Mouse (Mus musculus): ENCODE results near the gene Il1rl1. TPM values are rescaled to one million over a fixed set of nuclear protein-coding genes. Genes with fewer than 3 reads are reported as not detected.

The Il1rl1 gene
- polyA plus RNA-seq (2016; fragmentation: Nextera tagmentation; extraction: Ambion mirVana), result 0.17 and 0.19 TPM in 2 replicates

DNA sequence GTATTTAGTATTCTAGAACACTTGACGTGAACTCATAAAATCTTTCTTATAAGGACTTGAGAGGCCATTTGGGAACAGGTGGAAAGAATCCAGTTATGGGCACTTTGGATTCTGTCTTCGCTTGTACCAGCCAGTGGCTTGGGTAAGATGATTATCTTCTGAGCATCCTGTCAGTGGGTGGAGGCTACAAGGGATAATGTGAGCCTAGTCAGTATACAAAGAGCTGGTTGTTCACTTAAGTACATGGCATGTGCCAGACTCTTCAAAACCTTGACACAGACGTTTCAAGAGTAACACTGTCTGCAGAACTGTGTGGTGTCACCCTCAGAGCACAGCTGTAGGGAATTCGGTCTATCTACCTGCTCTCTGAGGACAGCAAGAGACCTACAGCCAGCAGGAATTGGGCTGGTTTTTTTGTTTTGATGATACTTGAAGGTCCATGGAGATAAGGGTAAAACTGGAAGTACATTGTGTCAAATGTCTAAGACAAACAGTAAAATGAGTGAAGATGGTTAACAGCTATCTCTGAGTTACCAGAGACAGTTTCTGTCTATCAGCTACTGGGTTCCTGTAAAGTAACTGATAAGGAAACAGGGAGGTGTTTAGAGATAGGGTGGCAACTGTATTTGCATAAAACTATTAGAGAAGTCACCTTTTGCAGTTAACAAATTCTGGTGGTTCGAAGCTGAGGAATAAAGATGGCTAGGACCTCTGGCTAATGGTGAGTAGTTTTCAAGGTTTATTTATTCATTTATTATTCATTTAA, at the start of gene Il1rl1:
TSS of gene Il1rl1 (plus strand) at position 661 of the 766 bp plus-strand sequence.
- no peaks in the 10 kb centered on the region for H3K9me3 ChIP-seq (replicated peaks)
- H3K9ac ChIP-seq, result no peak within 1 kb of the TSS
- H3K27me3 ChIP-seq (replicated peaks), result no peaks in the 10 kb centered on the region
- H3K36me3 ChIP-seq, result no peaks in the 10 kb centered on the region
- WGBS, result 56% methylated on average over 5 of the region's 5 CpGs
- no peak within 1 kb of the TSS for H3K4me3 ChIP-seq
- ATAC-seq (ENCODE audit: insufficient number of reproducible peaks, low FRiP score), result no peak
- H3K4me1 ChIP-seq (replicated peaks), result no peaks in the 10 kb centered on the region
- H3K4me2 ChIP-seq, result no peak within 1 kb of the TSS
- H3K27ac ChIP-seq (ENCODE audit: poor library complexity, severe bottlenecking), result no peak within 1 kb of the TSS

DNA sequence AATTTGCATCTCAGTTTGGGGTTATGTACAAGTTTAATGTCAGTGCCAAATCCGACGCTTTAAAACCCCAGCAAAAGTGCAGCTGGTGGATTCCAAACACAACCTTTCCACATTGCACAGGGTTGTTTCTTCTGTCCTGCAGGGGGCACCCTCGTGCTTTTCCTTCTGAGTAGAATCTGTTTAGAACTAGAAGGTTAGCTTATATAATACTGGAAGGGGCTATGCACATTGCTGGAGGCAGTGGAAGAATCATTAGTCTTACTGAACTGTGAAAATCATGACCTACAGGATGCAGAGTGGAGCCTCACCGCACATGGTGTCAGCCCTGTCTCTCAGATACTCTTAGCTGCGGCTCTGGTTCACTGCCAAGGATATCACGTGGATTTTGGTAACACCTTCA, 49.3 kb upstream of the Il1rl1 start:
- ATAC-seq (ENCODE audit: insufficient number of reproducible peaks, low FRiP score), result no peak
- Histone ChIP-seq H3K4me1 (replicated peaks) (peaks cover 6% of the 10 kb centered on the region; the same call in 1 of the 2 replicates), H3K36me3 (no peaks in the 10 kb centered on the region), H3K9ac (no peak overlapping the region), H3K4me2 (no peak overlapping the region), H3K27ac (ENCODE audit: poor library complexity, severe bottlenecking) (no peak overlapping the region), H3K9me3 (replicated peaks) (no peaks in the 10 kb centered on the region), H3K27me3 (replicated peaks) (no peaks in the 10 kb centered on the region), H3K4me3 (no peak overlapping the region)
- 52% methylated on average over 6 of the region's 6 CpGs for WGBS

DNA sequence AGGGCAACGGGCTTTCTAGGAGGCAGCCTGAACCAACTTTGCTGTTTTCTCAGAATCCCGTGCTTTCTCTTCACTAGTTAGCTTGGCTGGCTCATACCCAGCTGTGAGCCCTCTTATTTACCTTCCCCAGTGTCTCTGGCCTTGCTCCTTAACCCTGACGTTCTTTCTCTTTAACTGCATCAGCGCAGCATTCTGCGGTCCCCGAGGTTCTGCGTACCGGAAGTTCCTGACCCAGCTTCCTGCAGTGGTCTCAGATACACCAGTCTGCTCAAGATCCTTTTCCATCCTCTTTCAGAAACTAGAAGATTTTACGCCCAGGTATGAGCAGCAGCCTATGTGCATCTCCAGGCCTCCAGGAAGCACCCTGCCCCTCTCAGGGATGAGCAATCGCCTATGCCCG, 48.4 kb upstream of the Il1rl1 start:
- Histone ChIP-seq H3K4me2 (no peak overlapping the region), H3K27ac (ENCODE audit: poor library complexity, severe bottlenecking) (no peak overlapping the region), H3K4me3 (no peak overlapping the region), H3K27me3 (replicated peaks) (no peaks in the 10 kb centered on the region), H3K9ac (no peak overlapping the region), H3K36me3 (no peaks in the 10 kb centered on the region), H3K4me1 (replicated peaks) (peaks cover 6% of the 10 kb centered on the region; the same call in 1 of the 2 replicates), H3K9me3 (replicated peaks) (no peaks in the 10 kb centered on the region)
- no peak for ATAC-seq (ENCODE audit: insufficient number of reproducible peaks, low FRiP score)
- WGBS, result 81% methylated on average over 11 of the region's 11 CpGs

DNA sequence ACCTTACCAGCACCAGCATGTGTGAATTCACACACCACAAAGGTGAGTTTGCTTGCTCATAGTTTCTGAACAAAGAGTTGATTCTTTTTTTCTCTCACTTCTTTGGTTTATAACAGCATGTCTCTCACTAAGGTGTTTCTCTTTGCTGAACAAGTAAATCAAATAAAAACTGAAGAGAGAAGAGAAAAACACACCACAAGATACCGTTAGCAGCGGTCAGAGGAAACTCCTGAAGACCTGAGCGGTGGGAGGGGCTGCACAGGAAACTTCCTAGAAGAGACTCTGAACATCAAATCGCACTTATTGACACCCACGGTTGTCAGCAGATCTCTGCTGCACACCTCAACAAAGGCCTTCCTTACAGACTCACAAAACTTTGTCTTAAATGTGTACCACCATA, 46.5 kb upstream of the Il1rl1 start:
- Histone ChIP-seq H3K9ac (no peak overlapping the region), H3K9me3 (replicated peaks) (no peaks in the 10 kb centered on the region), H3K4me1 (replicated peaks) (no peaks in the 10 kb centered on the region), H3K4me3 (no peak overlapping the region), H3K36me3 (no peaks in the 10 kb centered on the region), H3K27me3 (replicated peaks) (no peaks in the 10 kb centered on the region), H3K4me2 (no peak overlapping the region), H3K27ac (ENCODE audit: poor library complexity, severe bottlenecking) (no peak overlapping the region)
- ATAC-seq (ENCODE audit: insufficient number of reproducible peaks, low FRiP score), result no peak
- 78% methylated on average over 5 of the region's 5 CpGs for WGBS

DNA sequence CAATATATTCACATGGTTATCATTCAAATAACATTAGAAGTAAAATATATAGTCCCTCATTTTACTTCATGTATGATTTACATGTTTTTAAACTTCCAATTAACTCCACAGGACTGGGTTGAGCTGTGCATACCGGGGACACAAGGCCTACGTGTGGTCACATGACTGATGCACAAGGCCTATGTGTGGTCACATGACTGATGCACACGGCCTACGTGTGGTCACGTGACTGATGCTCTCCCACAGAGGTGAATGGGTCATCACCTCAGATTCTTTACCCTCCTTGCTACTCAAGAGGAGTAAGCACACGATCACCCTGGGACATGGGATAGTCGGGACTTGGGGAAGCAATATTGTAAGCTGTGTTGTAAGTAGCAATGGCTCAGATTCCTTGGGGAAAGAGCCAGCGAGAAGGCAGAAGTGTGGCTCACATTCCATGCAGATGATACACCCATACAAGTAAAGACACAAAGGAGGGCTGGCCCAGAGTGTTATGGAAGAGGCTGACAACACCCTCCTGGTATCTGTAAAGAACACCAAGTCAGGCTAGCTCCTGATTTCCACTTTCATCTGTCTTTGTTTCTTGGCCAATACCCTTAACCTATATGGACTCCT, 44.3 kb upstream of the Il1rl1 start:
- no peaks in the 10 kb centered on the region for H3K36me3 ChIP-seq
- H3K27ac ChIP-seq (ENCODE audit: poor library complexity, severe bottlenecking), result no peak overlapping the region
- H3K27me3 ChIP-seq (replicated peaks), result no peaks in the 10 kb centered on the region
- H3K4me3 ChIP-seq, result no peak overlapping the region
- WGBS, result 84% methylated on average over 8 of the region's 8 CpGs
- ATAC-seq (ENCODE audit: insufficient number of reproducible peaks, low FRiP score), result no peak
- no peak overlapping the region for H3K4me2 ChIP-seq
- H3K9ac ChIP-seq, result no peak overlapping the region
- no peaks in the 10 kb centered on the region for H3K4me1 ChIP-seq (replicated peaks)
- H3K9me3 ChIP-seq (replicated peaks), result peaks cover 5% of the 10 kb centered on the region; the same call in 1 of the 2 replicates

DNA sequence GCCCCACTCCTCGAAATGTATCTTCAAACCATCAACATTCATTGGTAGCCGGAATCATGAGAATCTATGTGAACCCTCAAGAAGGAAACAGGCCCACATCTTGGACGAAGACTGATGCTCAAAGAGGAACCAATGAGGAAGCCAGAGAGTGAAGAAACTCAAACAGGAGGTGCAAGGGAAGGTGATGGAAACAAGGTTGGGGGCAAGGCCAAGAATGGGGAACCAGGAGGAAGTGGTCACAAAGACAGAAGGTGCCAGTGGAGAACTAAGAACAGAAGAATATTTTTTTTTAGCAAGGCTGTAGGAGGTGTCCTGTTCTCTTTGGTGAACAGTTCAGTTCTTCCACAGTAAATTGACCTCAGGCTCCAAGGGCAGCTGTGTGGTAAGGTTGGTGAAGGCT, 38.0 kb upstream of the Il1rl1 start:
- no peak overlapping the region for H3K4me3 ChIP-seq
- no peak overlapping the region for H3K9ac ChIP-seq
- no peak overlapping the region for H3K27ac ChIP-seq (ENCODE audit: poor library complexity, severe bottlenecking)
- no peaks in the 10 kb centered on the region for H3K4me1 ChIP-seq (replicated peaks)
- no peaks in the 10 kb centered on the region for H3K27me3 ChIP-seq (replicated peaks)
- no peak for ATAC-seq (ENCODE audit: insufficient number of reproducible peaks, low FRiP score)
- peaks cover 5% of the 10 kb centered on the region; the same call in 1 of the 2 replicates for H3K9me3 ChIP-seq (replicated peaks)
- no peaks in the 10 kb centered on the region for H3K36me3 ChIP-seq
- no peak overlapping the region for H3K4me2 ChIP-seq
- WGBS, result 76% methylated on average over 3 of the region's 3 CpGs

DNA sequence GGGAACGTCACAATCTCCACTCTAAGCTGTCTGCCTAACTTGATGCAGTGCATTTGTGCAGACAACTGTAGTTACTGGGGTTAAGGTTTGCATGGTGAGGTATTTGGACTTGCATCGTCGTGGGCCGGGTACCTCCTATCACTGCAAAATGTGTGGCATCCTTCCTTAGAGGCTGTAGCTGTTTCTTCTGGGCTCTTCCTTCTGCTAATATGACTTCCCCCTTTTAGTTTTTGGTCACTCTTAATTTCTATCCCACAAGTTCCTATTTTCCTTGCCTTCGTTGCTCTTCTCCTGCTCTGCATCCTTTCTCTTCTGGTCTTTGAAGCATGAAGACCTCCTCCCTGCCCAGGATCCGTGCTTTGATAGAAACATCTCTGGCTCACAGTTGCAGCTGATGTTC, 36.8 kb upstream of the Il1rl1 start:
- Histone ChIP-seq H3K4me1 (replicated peaks) (no peaks in the 10 kb centered on the region), H3K9me3 (replicated peaks) (peaks cover 5% of the 10 kb centered on the region; the same call in 1 of the 2 replicates), H3K9ac (no peak overlapping the region), H3K27me3 (replicated peaks) (no peaks in the 10 kb centered on the region), H3K4me3 (no peak overlapping the region), H3K36me3 (no peaks in the 10 kb centered on the region), H3K4me2 (no peak overlapping the region), H3K27ac (ENCODE audit: poor library complexity, severe bottlenecking) (no peak overlapping the region)
- ATAC-seq (ENCODE audit: insufficient number of reproducible peaks, low FRiP score), result no peak
- 73% methylated on average over 6 of the region's 6 CpGs for WGBS

DNA sequence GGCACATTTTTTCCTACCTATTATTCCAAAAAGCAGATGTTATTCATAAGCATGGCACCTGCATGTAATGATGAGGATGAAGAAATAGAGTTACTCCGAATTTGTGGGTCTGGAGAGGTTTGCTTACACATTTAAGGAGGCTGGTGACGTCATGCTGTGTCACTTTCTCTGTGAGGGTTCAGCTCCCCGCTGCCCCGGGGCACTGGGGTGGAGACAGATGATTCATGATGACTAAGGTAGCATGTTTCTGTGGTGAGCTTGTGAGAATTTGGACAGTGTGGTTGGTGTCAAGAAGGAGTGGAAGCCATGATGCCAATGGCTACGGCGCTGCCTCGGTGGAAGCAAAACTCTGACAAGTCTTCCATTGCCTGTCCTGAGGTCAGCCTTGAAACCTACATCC, 36.2 kb upstream of the Il1rl1 start:
- no peak for ATAC-seq (ENCODE audit: insufficient number of reproducible peaks, low FRiP score)
- peaks cover 5% of the 10 kb centered on the region; the same call in 1 of the 2 replicates for H3K9me3 ChIP-seq (replicated peaks)
- H3K4me2 ChIP-seq, result no peak overlapping the region
- no peak overlapping the region for H3K27ac ChIP-seq (ENCODE audit: poor library complexity, severe bottlenecking)
- H3K27me3 ChIP-seq (replicated peaks), result no peaks in the 10 kb centered on the region
- 80% methylated on average over 7 of the region's 7 CpGs for WGBS
- no peak overlapping the region for H3K9ac ChIP-seq
- no peaks in the 10 kb centered on the region for H3K36me3 ChIP-seq
- no peak overlapping the region for H3K4me3 ChIP-seq
- H3K4me1 ChIP-seq (replicated peaks), result no peaks in the 10 kb centered on the region

DNA sequence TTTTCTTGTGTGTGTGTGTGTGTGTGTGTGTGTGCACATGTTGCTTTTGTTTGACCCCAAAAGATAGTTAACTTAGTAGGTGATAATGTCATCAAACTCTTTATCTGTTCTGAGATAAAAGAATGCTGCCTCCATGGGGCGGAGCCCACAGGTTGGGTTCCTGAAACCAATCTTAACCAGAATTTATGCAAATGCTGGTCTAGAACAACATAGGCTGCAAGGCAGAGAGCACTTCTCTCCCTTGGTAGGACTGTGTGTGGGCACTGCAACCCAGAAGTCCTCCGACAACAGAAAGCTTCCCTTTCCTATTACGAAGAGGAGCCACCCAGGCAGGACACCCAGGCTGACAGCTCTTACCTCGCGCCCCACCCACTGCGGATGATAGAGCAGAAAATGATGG, 29.7 kb upstream of the Il1rl1 start:
- Histone ChIP-seq H3K27ac (ENCODE audit: poor library complexity, severe bottlenecking) (no peak overlapping the region), H3K4me1 (replicated peaks) (0 out of 2 replicates have a peak, but pooled peaks cover 2% of the 10 kb centered on the region), H3K36me3 (no peaks in the 10 kb centered on the region), H3K4me3 (no peak overlapping the region), H3K9ac (no peak overlapping the region), H3K9me3 (replicated peaks) (no peaks in the 10 kb centered on the region), H3K4me2 (no peak overlapping the region), H3K27me3 (replicated peaks) (no peaks in the 10 kb centered on the region)
- ATAC-seq (ENCODE audit: insufficient number of reproducible peaks, low FRiP score), result no peak
- 82% methylated on average over 6 of the region's 6 CpGs for WGBS

DNA sequence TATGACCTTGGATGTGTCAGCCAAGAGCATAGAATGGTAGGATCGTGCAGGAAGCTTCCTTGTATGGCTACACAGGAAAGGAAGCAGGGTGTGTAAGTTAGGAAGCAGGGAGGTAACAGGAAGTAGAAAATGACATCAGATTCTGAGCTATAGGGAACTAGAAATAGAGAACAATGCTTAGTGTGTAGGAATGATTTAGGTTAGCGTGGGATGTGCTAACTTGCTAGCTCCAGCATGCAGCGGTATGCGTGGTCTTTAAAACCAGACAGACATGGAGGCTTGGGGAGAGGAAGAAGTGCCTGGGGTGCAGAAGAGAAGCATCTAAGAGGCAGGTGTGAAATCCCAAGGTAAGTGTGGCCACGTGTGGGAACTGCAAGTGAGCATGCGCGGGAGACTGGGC, 24.7 kb upstream of the Il1rl1 start:
- WGBS, result 75% methylated on average over 7 of the region's 7 CpGs
- ATAC-seq (ENCODE audit: insufficient number of reproducible peaks, low FRiP score), result no peak
- Histone ChIP-seq H3K4me3 (no peak overlapping the region), H3K4me2 (no peak overlapping the region), H3K9me3 (replicated peaks) (peaks cover 5% of the 10 kb centered on the region; the same call in 1 of the 2 replicates), H3K27ac (ENCODE audit: poor library complexity, severe bottlenecking) (no peak overlapping the region), H3K4me1 (replicated peaks) (0 out of 2 replicates have a peak, but pooled peaks cover 4% of the 10 kb centered on the region), H3K36me3 (no peaks in the 10 kb centered on the region), H3K27me3 (replicated peaks) (no peaks in the 10 kb centered on the region), H3K9ac (no peak overlapping the region)

DNA sequence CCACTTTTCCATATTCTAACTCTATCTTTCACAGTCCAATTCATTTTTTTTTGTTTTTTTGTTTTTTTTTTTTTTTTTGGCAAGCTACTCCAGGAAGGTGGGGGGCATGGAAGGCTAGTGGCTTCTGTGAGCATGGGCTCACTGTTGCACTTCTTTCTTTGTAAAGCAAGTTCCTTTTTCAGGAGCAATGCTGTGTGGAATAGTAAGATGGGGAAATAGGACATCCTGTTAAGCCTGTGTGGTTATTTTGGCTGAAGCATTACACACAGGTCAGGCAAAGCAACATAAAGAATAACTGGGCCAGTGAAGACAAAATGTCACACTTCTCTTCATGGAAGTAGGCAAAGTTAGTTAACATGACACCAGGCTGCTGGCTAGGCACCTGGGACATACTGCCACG, 19.5 kb upstream of the Il1rl1 start:
- Histone ChIP-seq H3K4me1 (replicated peaks) (no peaks in the 10 kb centered on the region), H3K4me2 (no peak overlapping the region), H3K36me3 (no peaks in the 10 kb centered on the region), H3K27ac (ENCODE audit: poor library complexity, severe bottlenecking) (no peak overlapping the region), H3K9me3 (replicated peaks) (peaks cover 5% of the 10 kb centered on the region; the same call in 1 of the 2 replicates), H3K4me3 (no peak overlapping the region), H3K27me3 (replicated peaks) (no peaks in the 10 kb centered on the region), H3K9ac (no peak overlapping the region)
- 63% methylated on average over 1 of the region's 1 CpGs for WGBS
- ATAC-seq (ENCODE audit: insufficient number of reproducible peaks, low FRiP score), result no peak
